Mouse (Mus musculus) small intestine, adult 2 months (tissue): Measurements from ENCODE around the gene Rhox10.

Source experiments
- CTCF ChIP-seq: fragments of 200-500 bp; IDR thresholded peaks from 2 replicates; pipeline ENCODE4 v1.5.1; 2012; ENCODE audit warnings: low read depth, mild to moderate bottlenecking, control low read depth, inconsistent platforms, low read length, moderate library complexity, mixed read lengths; ENCODE audit not compliant: insufficient replicate concordance, insufficient read length; ENCODE audit errors: extremely low read depth
- POLR2A ChIP-seq: fragments of 200-500 bp; IDR thresholded peaks from 2 replicates; pipeline ENCODE4 v1.6.1; 2012; ENCODE audit warnings: low read depth, mild to moderate bottlenecking, control low read depth, inconsistent platforms, low read length, moderate library complexity

DNA sequence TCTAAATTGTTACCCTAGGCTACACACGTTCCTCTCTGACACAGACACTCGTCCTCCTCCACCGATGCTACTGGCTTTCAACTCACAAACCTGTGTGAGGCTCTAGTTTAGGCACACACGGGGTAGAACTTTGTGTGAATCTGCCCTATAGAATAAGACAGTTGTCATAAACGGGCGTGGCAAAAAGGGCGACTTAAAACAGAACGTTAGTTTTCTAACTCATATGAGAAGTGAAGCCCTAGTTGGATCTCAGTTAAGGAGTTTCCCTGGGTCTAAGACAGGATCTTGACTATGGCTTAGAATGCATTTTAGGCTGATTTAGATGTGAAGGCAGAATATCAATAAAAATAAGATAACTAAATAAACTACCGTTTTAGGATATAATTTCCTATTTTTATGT is 18.8 kb downstream of the Rhox10 start, which contains the start of gene Rhox11:
- no peak for TF ChIP-seq CTCF
- no peak for TF ChIP-seq POLR2A
